Mouse (Mus musculus): Measurements from ENCODE around the gene Rlbp1. TPM values are rescaled to one million over a fixed set of nuclear protein-coding genes. Genes with fewer than 3 reads are reported as not detected.

The Rlbp1 gene
- polyA plus RNA-seq, 1 experiment from 2014 or later, result 0.10 TPM

GRCm38 (mm10) chr7:79394666-79395065 lies 7.8 kb upstream of the Rlbp1 start:
- Histone ChIP-seq H3K27ac (replicated peaks) (no peak overlapping the region), H3K4me1 (replicated peaks) (peaks cover 21% of the 10 kb centered on the region), H3K27me3 (no peaks in the 10 kb centered on the region), H3K9me3 (replicated peaks) (no peaks in the 10 kb centered on the region), H3K4me3 (replicated peaks) (no peak overlapping the region), H3K36me3 (replicated peaks) (peaks cover 17% of the 10 kb centered on the region; the same call in 1 of the 2 replicates), H3K9ac (no peak overlapping the region), H3K4me2 (no peak overlapping the region)
- no peak for ATAC-seq (ENCODE audit: insufficient read depth)
- WGBS (ENCODE audit: insufficient replicate concordance), result 81% methylated on average over 7 of the region's 7 CpGs

DNA sequence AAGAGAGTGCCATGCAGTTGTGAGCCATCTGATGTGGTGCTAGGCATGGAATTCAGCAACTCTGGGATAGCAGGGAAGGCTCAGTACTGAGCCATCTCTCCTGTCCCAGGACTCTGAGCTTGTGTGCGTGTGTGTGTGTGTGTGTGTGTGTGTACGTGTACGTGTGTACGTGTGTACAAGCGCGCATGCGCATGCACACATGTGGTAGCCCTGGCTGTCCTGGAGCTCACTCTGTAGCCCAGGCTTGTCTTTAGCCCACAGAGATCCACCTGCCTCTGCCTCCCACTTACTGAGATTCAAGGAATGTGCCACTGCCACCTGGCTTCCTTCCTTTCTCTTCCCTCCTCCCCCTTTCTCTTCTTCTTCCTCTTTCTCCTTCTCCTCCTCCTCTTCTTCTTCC lies 7.1 kb upstream of the Rlbp1 start:
- Histone ChIP-seq H3K4me3 (replicated peaks) (no peak overlapping the region), H3K27ac (replicated peaks) (no peak overlapping the region), H3K27me3 (no peaks in the 10 kb centered on the region), H3K4me1 (replicated peaks) (peaks cover 21% of the 10 kb centered on the region), H3K9ac (no peak overlapping the region), H3K4me2 (peak overlapping the region; percentile 96; the same call in 1 of the 2 replicates), H3K36me3 (replicated peaks) (peaks cover 13% of the 10 kb centered on the region; the same call in 1 of the 2 replicates), H3K9me3 (replicated peaks) (no peaks in the 10 kb centered on the region)
- no peak for ATAC-seq (ENCODE audit: insufficient read depth)
- 93% methylated on average over 7 of the region's 7 CpGs for WGBS (ENCODE audit: insufficient replicate concordance)

DNA sequence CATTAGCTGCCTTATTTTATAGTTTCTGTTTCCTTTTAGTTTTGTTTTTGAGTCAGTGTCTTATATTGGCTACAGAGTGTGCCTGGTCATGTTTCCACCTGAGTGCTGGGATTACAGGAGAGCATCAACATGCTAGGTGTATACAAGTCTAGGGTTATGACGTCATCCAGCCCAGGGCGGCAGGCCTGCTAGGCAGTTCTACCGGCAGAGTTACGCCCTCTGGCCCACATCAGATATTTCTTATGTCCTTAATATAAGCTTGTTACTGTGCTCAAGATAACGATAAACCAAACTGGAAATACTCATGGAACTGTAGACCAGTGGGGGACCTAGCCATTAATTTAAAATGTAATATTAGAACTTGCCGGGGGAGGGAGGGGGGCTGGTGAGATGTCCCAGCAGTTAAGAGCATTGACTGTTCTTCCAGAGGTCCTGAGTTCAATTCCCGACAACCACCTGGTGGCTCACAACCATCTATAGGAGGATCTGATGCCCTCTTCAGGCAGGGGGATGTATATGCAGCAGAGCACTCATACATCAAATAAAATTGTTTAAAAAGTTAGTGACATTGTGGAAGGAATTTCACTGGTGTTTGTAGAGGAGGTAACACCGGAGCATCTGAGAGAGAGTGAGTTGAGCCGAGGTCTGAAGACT lies 6.1 kb upstream of the Rlbp1 start:
- ATAC-seq (ENCODE audit: insufficient read depth), result peak; percentile 71
- WGBS (ENCODE audit: insufficient replicate concordance), result 35% methylated on average over 9 of the region's 9 CpGs

GRCm38 (mm10) chr7:79391883-79392649 lies 5.2 kb upstream of the Rlbp1 start, which contains the start of gene Fanci:
Gene Fanci, plus strand, starts transcription at chr7:79391929.
- H3K4me3 ChIP-seq (replicated peaks), result peak within 1 kb of the TSS; percentile 88
- H3K4me2 ChIP-seq, result peak within 1 kb of the TSS; percentile 96
- under 1% methylated on average over 44 of the region's 44 CpGs for WGBS (ENCODE audit: insufficient replicate concordance)
- H3K9me3 ChIP-seq (replicated peaks), result no peaks in the 10 kb centered on the region
- peak; percentile 90 for ATAC-seq (ENCODE audit: insufficient read depth)
- H3K9ac ChIP-seq, result peak within 1 kb of the TSS; percentile 85
- H3K4me1 ChIP-seq (replicated peaks), result peaks cover 19% of the 10 kb centered on the region
- H3K27me3 ChIP-seq, result no peaks in the 10 kb centered on the region
- peaks cover 10% of the 10 kb centered on the region; the same call in 1 of the 2 replicates for H3K36me3 ChIP-seq (replicated peaks)
- H3K27ac ChIP-seq (replicated peaks), result peak within 1 kb of the TSS; percentile 91

More for the DNA sequence above, 6.1 kb upstream of the Rlbp1 start:
- Histone ChIP-seq H3K9me3 (replicated peaks) (no peaks in the 10 kb centered on the region), H3K4me2 (peak overlapping the region; percentile 96), H3K9ac (peak overlapping the region; percentile 85), H3K36me3 (replicated peaks) (peaks cover 13% of the 10 kb centered on the region; the same call in 1 of the 2 replicates), H3K27me3 (no peaks in the 10 kb centered on the region), H3K4me1 (replicated peaks) (peaks cover 19% of the 10 kb centered on the region), H3K27ac (replicated peaks) (peak overlapping the region; percentile 91), H3K4me3 (replicated peaks) (peak overlapping the region; percentile 88)

GRCm38 (mm10) chr7:79391471-79391870 lies 4.6 kb upstream of the Rlbp1 start:
- Histone ChIP-seq H3K4me3 (replicated peaks) (peak overlapping the region; percentile 88), H3K27me3 (no peaks in the 10 kb centered on the region), H3K4me2 (peak overlapping the region; percentile 96), H3K4me1 (replicated peaks) (peaks cover 19% of the 10 kb centered on the region), H3K9me3 (replicated peaks) (no peaks in the 10 kb centered on the region), H3K36me3 (replicated peaks) (peaks cover 6% of the 10 kb centered on the region; the same call in 1 of the 2 replicates), H3K9ac (peak overlapping the region; percentile 85), H3K27ac (replicated peaks) (peak overlapping the region; percentile 91)
- 0 out of 2 replicates have a peak, but pooled peaks have one; percentile 1 for ATAC-seq (ENCODE audit: insufficient read depth)
- 13% methylated on average over 3 of the region's 3 CpGs for WGBS (ENCODE audit: insufficient replicate concordance)

GRCm38 (mm10) chr7:79390141-79390708 lies 3.4 kb upstream of the Rlbp1 start:
- ATAC-seq (ENCODE audit: insufficient read depth), result no peak
- Histone ChIP-seq H3K27me3 (no peaks in the 10 kb centered on the region), H3K4me3 (replicated peaks) (no peak overlapping the region), H3K4me2 (no peak overlapping the region), H3K9ac (no peak overlapping the region), H3K9me3 (replicated peaks) (no peaks in the 10 kb centered on the region), H3K4me1 (replicated peaks) (peaks cover 19% of the 10 kb centered on the region), H3K36me3 (replicated peaks) (no peaks in the 10 kb centered on the region), H3K27ac (replicated peaks) (no peak overlapping the region)
- 74% methylated on average over 5 of the region's 5 CpGs for WGBS (ENCODE audit: insufficient replicate concordance)

DNA sequence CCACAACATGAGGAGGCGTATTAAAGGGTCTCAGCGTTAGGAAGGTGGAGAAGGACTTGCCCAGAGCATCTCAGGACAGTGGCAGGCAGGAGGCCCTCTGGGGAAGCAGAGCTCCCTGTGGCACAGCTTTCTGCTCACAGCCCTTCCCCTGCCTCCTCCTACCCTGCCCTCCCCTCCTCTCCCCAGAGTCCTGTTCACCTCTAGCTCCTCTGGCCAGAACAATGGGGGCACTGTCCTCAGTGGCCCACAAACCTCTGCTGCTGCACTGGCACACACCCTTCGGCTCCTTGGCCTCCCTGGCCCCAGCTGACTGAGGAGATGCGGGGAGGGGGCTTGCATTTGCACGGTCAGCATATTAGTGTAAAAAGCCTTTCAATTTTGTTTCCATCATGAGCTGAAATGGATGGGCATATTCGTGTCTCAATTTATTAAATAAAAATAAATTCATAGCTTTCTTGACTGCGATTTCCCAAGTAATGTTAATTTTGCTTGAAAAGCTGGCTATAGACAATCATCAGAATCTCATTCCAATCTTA lies 1.9 kb upstream of the Rlbp1 start:
- ATAC-seq (ENCODE audit: insufficient read depth), result no peak
- WGBS (ENCODE audit: insufficient replicate concordance), result 67% methylated on average over 7 of the region's 7 CpGs
- no peak overlapping the region for H3K27ac ChIP-seq (replicated peaks)
- H3K27me3 ChIP-seq, result no peaks in the 10 kb centered on the region
- H3K4me3 ChIP-seq (replicated peaks), result no peak overlapping the region
- no peaks in the 10 kb centered on the region for H3K36me3 ChIP-seq (replicated peaks)
- H3K4me2 ChIP-seq, result no peak overlapping the region
- H3K4me1 ChIP-seq (replicated peaks), result peaks cover 15% of the 10 kb centered on the region
- H3K9ac ChIP-seq, result no peak overlapping the region
- no peaks in the 10 kb centered on the region for H3K9me3 ChIP-seq (replicated peaks)

- Histone ChIP-seq H3K4me2 (no peak overlapping the region), H3K36me3 (replicated peaks) (no peaks in the 10 kb centered on the region), H3K4me1 (replicated peaks) (peaks cover 9% of the 10 kb centered on the region), H3K27me3 (no peaks in the 10 kb centered on the region), H3K4me3 (replicated peaks) (no peak overlapping the region), H3K27ac (replicated peaks) (no peak overlapping the region), H3K9ac (no peak overlapping the region), H3K9me3 (replicated peaks) (no peaks in the 10 kb centered on the region)
- ATAC-seq (ENCODE audit: insufficient read depth), result no peak
- 45% methylated on average over 7 of the region's 7 CpGs for WGBS (ENCODE audit: insufficient replicate concordance)
These were observed 1.1 kb upstream of the Rlbp1 start for GRCm38 (mm10) chr7:79387991-79388390.

GRCm38 (mm10) chr7:79387140-79387539 lies 292 bp upstream of the Rlbp1 start:
- 65% methylated on average over 8 of the region's 8 CpGs for WGBS (ENCODE audit: insufficient replicate concordance)
- peaks cover 5% of the 10 kb centered on the region for H3K4me1 ChIP-seq (replicated peaks)

GRCm38 (mm10) chr7:79376516-79377275 lies 10.2 kb downstream of the Rlbp1 start:
- no peak overlapping the region; the same call in 1 of the 2 replicates for H3K27ac ChIP-seq (replicated peaks)

More at GRCm38 (mm10) chr7:79387140-79387539, 292 bp upstream of the Rlbp1 start:
- no peak overlapping the region for H3K27ac ChIP-seq (replicated peaks)
- ATAC-seq (ENCODE audit: insufficient read depth), result no peak
- H3K36me3 ChIP-seq (replicated peaks), result no peaks in the 10 kb centered on the region
- H3K27me3 ChIP-seq, result no peaks in the 10 kb centered on the region
- no peak overlapping the region for H3K4me2 ChIP-seq
- H3K4me3 ChIP-seq (replicated peaks), result no peak overlapping the region
- no peak overlapping the region for H3K9ac ChIP-seq
- no peaks in the 10 kb centered on the region for H3K9me3 ChIP-seq (replicated peaks)

More at GRCm38 (mm10) chr7:79376516-79377275, 10.2 kb downstream of the Rlbp1 start:
- peak; percentile 74 for ATAC-seq (ENCODE audit: insufficient read depth)
- no peak overlapping the region for H3K9ac ChIP-seq
- no peak overlapping the region for H3K4me3 ChIP-seq (replicated peaks)
- H3K36me3 ChIP-seq (replicated peaks), result no peaks in the 10 kb centered on the region
- H3K4me1 ChIP-seq (replicated peaks), result peaks cover 8% of the 10 kb centered on the region; the same call in 1 of the 2 replicates
- no peak overlapping the region for H3K4me2 ChIP-seq
- no peaks in the 10 kb centered on the region for H3K9me3 ChIP-seq (replicated peaks)
- H3K27me3 ChIP-seq, result peaks cover 13% of the 10 kb centered on the region
- WGBS (ENCODE audit: insufficient replicate concordance), result 26% methylated on average over 10 of the region's 10 CpGs

Measured in liver, embryonic 15.5 days (tissue).